Mouse (Mus musculus): ENCODE data around the gene Pak1ip1.
A peak's percentile ranks its signal among the peaks of the same experiment; 100 is the strongest.
"Not testable (repeated sequence)": the region's sequence is repeated elsewhere in the genome, so short reads cannot be mapped to it uniquely, and the experiment has no call there.

Pak1ip1 gene

GRCm38 (mm10) chr13:41000926-41001639 lies at the start of gene Pak1ip1:
TSS of gene Pak1ip1 (plus strand) at chr13:41001023.
- DNase-seq (ENCODE audit: low spot score), result peak; percentile 93

DNA sequence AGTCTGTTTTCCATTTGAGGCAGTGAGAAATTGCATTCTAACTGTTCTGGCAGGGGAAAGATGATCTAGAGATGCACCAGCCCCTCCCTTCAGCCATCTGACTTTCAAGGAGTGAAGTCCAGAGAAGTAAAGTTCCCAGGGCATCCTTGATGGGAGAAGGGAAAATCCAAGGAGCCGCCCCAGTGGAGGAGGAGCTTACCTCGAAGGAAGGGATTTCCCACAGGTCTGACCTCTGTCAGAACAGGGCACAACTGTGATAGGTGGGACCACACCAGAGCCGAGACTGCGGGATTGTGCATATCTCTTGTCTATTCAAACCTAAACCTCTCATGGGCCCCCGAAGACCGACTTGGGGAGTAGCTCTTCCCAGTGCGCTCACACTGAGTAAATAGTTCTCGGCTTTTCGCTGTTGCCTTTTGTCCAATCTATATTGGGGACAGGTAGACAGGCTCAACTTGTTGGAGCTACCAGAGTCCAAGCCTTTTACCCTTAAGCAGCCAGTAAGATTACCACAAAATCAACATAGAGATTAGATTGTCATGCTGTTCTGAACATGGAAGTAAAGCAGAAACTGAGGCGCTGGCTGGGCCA lies 49.3 kb upstream of the Pak1ip1 start:
- no peak for DNase-seq (ENCODE audit: low spot score)

DNA sequence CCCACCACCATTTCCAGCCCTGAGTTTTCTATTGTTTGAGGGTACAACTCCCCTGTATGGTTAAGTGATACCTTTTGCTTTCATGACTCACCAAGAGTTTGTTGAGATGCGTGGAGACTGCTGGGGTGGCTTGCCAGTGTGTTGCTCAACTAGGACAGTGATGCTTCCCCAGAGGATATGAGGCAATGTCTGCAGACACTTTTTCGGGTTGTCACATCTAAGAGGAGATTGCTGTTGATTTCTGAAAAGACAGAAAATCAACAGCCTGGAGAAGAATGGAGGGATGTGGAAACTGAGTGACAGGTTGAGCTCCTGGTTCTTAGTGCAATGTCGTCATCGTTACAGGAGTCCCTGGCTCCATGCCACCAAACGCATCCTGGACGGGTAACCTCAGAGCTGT lies 47.6 kb upstream of the Pak1ip1 start:
- no peak for DNase-seq (ENCODE audit: low spot score)

- DNase-seq (ENCODE audit: low spot score), result no peak
Observed at GRCm38 (mm10) chr13:40955773-40956172, 45.0 kb upstream of the Pak1ip1 start.

DNA sequence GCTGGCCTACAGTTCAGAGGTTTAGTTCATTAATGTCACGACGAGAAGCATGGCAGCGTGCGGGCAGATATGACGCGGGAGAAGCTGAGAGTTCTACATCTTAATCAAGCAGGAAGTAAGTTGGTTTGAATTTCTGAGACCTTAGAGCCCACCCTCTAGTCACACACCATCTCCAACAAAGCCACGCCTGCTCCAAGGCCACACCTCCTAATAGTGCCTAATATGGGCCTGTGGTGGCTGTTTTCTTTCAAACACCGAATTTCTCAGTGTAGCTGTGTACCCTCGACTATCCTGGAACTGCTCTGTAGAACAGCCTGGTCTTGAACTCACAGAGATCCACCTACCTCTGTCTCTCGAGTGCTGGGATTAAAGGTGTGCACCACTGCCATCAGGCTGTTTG lies 33.2 kb upstream of the Pak1ip1 start:
- DNase-seq (ENCODE audit: low spot score), result no peak

DNA sequence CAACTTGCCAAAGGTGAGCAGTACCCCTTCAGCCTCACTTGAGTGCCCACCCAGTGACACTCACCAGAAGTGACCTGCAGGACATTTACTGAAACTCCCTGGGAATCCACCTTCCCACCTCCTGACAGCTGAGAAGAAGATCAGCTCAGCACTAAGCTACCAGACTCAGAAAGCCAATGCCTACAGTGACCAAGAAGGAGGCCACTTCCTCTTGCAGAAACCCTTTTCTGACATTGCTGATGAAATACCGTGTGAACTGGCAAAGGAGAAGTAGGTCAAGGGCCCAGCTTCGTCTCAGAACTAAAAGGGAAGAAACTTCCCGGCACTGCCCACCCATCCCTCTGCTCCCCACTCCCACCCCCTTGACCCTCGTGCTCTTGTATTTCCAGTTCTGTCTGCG lies 32.3 kb upstream of the Pak1ip1 start:
- DNase-seq (ENCODE audit: low spot score), result peak; percentile 52

DNA sequence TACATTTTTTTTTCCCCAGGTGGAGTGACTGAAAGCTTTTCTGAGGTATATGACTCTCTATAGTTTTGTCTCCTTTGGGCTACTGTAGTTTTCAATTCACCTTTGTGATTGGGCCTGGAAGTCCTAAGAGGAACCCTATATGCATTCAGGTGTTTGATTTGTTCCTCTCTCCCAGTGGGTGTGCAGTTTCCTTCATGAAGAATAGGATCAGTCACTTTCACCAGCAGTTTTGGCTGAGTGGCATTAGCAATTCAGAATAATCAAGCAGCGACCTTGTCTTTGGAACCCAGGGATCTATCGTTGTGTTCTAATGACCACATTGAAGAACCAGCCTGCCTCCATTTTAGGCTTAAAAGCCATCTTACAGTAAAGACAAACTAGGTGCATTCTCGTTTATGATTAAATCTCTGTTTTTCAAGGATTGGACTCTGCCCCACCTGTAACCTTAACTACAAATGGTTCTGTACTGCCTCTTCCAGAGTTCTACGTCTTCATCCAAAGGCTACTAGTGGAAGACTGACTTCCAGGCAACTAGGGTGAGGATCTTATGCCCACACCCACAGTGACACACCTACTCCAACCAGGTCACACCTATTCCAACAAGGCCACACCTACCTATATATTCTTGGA lies 30.9 kb upstream of the Pak1ip1 start:
- no peak for DNase-seq (ENCODE audit: low spot score)

GRCm38 (mm10) chr13:40971261-40971660 lies 29.6 kb upstream of the Pak1ip1 start:
- peak; percentile 53 for DNase-seq (ENCODE audit: low spot score)

DNA sequence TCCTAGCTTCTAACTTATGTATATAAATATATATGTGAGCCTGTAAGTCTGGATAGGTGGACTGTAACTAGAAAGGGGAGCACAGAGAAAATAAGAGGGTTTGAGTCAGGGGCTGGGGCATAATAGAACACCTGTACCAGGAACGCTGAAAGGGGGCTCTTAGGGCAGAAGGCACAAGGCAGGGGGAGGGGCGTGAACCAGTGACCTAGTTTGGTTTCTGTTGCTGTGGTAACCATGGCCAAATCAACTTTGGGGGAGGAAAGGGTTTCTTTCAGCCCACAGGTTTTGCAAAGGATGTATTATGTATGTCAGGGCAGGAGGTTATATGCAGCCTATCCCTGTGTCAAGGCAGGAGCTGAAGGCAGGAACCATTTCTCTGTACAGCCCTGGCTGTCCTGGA lies 29.0 kb upstream of the Pak1ip1 start:
- DNase-seq (ENCODE audit: low spot score), result no peak

- no peak for DNase-seq (ENCODE audit: low spot score)
Observed at GRCm38 (mm10) chr13:40972976-40973375, 27.8 kb upstream of the Pak1ip1 start.

- DNase-seq (ENCODE audit: low spot score), result peak; percentile 67
Observed at GRCm38 (mm10) chr13:40977609-40978008, 23.2 kb upstream of the Pak1ip1 start.

DNA sequence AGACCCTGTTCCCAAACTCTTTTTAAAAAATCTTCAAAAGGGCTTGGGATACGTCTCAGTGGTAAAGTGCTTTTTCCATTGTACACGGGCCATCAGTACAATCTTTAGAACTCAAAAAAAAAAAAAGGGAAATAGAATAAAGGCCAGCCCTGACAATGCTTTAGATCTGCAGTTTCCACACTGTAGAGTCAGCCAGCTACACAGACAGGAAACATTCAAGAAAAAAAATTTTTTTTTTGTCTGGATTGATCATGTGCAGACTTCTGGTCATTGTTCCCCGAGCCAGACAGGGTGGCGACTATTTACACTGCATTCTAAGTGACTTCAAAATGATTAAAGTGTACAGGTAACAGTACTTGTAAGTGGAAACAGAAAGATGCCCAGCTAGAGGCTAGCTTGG lies 22.2 kb upstream of the Pak1ip1 start:
- DNase-seq (ENCODE audit: low spot score), result peak; percentile 28

DNA sequence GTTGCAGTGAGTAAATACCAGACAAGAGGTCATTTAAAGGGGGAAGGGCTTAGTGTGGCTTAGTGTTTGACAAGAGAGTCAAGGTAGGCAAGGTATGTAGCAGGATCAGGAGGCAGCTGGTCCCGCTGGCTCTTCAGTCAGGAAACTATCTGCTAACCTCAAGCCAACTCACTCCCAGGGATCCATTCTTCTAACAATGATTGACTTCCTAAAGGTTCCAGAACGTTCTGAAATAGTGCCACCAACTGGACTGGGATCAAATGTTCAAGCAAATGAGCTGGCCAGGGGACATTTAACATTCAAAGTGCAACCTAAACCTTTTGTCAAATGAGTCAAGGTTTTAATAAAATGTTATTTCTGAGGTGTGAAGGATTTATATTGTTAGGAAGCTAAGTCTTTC lies 21.5 kb upstream of the Pak1ip1 start:
- DNase-seq (ENCODE audit: low spot score), result peak; percentile 52

GRCm38 (mm10) chr13:40982759-40983158 lies 18.1 kb upstream of the Pak1ip1 start:
- no peak for DNase-seq (ENCODE audit: low spot score)

- no peak for DNase-seq (ENCODE audit: low spot score)
Observed at GRCm38 (mm10) chr13:40986081-40986480, 14.7 kb upstream of the Pak1ip1 start.

DNA sequence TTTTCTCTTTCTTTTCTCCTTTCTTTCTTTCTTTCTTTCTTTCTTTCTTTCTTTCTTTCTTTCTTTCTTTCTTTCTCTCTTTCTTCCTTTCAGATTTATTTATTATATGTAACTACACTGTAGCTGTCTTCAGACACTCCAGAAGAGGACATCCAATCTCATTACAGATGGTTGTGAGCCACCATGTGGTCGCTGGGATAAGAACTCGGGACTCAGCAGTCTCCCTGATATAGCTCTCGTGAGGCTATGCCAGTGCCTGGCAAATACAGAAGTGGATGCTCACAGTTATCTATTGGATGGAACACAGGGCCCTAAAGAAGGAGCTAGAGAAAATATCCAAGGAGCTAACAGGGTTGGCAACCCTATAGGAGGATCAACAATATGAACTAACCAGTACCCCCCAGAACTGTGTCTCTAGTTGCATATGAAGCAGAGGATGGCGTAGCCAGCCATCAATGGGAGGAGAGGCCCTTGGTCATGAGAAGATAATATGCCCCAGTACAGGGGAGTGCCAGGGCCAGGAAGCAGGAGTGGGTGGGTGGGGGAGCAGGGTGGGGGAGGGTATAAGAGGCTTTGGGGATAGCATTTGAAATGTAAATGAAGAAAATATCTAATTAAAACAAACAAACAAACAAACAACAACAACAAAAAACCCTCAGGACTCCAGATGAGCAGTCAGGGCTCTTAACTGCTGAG lies 13.1 kb upstream of the Pak1ip1 start:
- not testable (repeated sequence) for DNase-seq (ENCODE audit: low spot score)

DNA sequence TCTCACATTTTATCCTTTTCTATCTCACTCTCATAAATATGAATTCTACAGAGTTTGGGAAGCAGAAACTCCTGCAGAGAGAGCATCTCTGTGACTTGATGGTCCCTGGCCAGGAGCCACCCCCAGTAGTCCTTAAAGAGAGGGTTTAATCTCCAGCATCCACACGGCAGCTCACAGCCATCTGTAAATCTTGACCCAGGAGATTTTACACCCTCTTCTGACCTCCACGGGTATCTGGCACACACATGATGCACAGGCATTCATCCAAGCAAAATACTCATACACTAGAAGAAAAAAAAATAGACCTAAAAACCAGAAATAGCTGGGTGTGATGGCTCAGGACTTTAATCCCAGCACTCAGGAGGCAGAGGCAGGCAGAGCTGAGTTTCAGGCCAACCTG lies 12.4 kb upstream of the Pak1ip1 start:
- DNase-seq (ENCODE audit: low spot score), result no peak

DNA sequence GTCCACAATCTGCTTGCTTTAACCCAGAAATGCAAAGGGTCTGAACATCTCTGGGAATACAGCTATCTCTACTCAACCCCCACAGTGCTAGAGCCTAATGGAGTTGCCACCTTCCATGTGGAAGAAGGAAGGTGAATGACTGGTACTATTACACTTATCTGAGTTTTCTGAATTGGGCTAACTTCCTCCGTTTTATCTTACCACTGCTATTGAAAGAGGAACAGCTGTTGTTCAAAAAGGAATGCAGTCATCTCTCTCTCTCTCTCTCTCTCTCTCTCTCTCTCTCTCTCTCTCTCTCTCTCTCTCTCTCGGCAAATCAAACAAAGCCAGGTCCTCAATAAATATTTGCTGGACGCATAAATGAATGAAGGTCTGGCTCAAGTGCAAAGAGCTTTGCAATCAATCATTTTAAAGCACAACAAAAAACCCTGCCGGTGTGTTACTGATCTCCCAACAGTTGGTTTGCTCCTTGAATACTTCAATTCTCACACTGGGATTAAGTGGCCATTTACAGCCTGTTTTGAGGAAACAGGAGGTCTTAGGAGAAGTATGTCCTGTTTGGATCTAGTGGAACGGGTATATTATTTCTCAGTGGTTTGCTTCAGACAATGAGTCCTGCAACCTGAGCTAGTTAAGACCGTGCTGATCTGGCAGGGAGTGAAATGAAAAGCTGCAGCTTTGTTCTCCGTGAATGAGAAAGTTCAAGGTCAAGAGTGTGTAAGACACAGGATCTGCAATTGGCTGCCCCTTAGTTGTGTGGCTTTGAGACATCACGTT lies 6.1 kb upstream of the Pak1ip1 start:
- no peak for DNase-seq (ENCODE audit: low spot score)

- not testable (repeated sequence) for DNase-seq (ENCODE audit: low spot score)
Observed at GRCm38 (mm10) chr13:40998537-40998936, 2.3 kb upstream of the Pak1ip1 start.

- DNase-seq (ENCODE audit: low spot score), result peak; percentile 18
Observed at GRCm38 (mm10) chr13:41000140-41000925, 490 bp upstream of the Pak1ip1 start.

- no peak for DNase-seq (ENCODE audit: low spot score)
Observed at GRCm38 (mm10) chr13:41002001-41002400, 1.2 kb downstream of the Pak1ip1 start.
